Mouse (Mus musculus) erythroid progenitor cell, adult 5-6 weeks (primary cell): ENCODE data around the gene Tfap4. TPM values are rescaled to one million over a fixed set of nuclear protein-coding genes. Genes with fewer than 3 reads are reported as not detected.
A peak's percentile ranks its signal among the peaks of the same experiment; 100 is the strongest.

Experiments
- ATAC-seq: replicated peaks from 2 replicates; pipeline ENCODE4 v1.8.0; 2016; ENCODE audit warnings: moderate number of reproducible peaks, mild to moderate bottlenecking, moderate TSS enrichment, inconsistent platforms; ENCODE audit not compliant: poor library complexity, low FRiP score, severe bottlenecking
- total RNA-seq, 2 experiments: library from RNA; stranded (forward) in 1 of 2; stranded (reverse) in 1 of 2; fragments of 150-400 nt in 1 of 2; fragments of 186-747, 209-891 nt in 1 of 2; gene quantifications; 2 replicates each; pipeline versions ENCODE4 v1.2.3 to v1.2.4; 2015 to 2017; ENCODE audit warnings: low replicate concordance in 2 of 2

Gene Tfap4
- total RNA-seq (2015; ENCODE audit: low replicate concordance), result 4.6 and 7.6 TPM in 2 replicates
- total RNA-seq (2017; ENCODE audit: low replicate concordance), result 1.7 and 2.7 TPM in 2 replicates

DNA sequence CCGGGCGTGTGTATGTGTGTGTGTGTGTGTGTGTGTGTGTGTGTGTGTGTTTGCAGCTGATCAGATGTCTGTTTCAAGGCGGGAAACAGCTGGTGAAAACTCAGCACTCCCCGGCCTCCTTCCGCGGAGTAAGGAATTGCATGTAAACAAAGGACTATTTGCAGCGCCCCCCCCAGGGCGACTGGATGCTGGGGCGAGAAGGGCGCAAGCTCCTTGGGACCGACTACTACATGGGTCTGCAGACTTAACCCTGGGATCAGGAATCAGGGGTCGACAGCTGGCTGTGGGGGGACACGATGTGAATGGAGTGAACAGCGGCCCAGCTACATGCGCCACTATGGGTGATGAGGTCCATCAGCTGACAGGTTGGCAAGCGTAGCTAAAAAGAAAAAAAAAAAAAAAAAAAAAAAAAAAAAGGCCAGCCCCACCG, at the start of gene Tfap4:
Tfap4 (minus strand) TSS at position 140 of the 430 bp plus-strand sequence.
- ATAC-seq, result peak; percentile 43

GRCm38 (mm10) chr16:4608532-4609059, 48.9 kb upstream of the Tfap4 start:
- no peak for ATAC-seq

GRCm38 (mm10) chr16:4607818-4608531, 48.3 kb upstream of the Tfap4 start:
- ATAC-seq, result peak; percentile 64; the same call in 1 of the 2 replicates

DNA sequence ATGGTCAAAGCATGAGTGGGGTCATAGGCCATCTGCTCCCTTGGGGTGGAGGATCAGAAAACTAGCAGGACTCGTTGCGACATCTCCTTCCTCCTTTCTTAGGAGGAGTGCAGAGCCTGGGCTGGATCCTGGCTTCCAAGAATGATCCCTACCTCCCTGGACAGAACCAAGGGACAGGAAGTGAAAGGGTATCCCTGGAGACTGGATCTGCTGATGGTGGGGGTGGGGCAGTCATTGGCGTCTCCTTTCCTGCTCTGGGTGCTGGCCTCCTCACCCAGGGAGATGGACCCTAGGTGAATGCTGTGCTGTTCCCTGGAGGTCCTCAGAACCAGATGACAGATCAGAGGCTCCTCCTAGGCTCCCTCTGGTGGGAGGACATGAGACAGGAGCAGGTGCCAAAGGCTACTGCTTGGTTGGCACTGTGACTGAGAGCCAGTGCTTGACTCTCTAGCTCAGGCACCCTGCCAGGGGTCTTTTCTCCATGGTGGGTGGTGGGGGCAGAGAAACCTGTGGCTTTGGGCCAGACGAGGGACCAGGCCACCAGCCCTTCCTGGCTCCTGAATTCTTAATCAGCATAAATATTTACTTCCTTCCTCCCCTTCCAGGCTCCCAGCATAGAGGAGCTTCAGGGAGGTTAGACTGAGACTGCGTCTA, 46.9 kb upstream of the Tfap4 start:
- ATAC-seq, result 0 out of 2 replicates have a peak, but pooled peaks have one; percentile 8

DNA sequence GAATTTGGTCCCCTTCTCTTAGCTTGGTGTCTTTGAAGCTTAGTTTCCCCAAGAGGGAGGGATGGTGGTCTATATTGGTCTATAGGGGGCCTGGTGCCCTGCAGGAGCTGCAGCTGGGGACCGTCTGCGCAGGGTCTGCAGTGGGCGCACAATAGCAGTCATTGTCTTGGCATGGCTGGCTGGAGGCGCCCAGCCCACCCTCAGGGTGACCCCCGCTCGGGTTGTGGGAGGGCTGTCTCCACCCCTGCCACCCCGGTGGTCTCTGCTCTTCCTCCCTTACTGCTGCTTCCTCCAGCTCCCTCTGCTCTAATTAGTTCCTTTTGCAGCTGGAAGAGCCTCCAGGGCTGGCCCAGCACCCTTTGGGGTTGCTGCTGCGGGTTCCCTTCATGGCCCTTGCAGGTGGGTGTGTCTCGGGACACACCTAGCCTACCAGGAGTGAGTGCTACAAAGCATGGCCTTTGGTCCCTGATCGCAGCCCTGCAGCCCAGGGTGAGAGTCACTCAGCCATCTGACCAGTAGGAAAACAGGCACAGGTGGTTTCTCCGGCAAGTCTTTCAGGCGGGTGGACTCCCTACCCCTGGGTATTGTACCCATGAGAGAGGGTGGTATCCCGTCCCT, 46.0 kb upstream of the Tfap4 start:
- ATAC-seq, result no peak

- ATAC-seq, result no peak
Measured at GRCm38 (mm10) chr16:4604293-4604837, 44.7 kb upstream of the Tfap4 start.

DNA sequence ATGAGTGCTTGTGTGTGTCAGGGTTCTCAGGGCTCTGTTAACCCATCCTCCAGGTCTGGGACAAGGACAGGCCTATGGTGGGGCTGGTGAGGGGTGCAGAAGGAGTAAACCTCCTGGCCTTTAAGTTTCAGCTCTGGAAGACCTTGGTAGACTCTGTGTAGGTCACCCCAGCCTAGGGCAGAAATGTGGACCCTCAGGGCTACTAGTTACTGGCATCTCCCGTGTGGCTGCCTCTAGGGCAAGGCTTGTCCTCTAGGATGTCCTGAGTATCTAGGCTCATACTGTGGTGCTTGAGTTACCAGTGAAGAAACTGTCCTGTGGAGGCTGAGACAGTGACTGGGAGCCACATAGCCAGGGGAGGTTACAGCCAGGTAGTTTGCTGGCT, 43.8 kb upstream of the Tfap4 start:
- no peak for ATAC-seq

DNA sequence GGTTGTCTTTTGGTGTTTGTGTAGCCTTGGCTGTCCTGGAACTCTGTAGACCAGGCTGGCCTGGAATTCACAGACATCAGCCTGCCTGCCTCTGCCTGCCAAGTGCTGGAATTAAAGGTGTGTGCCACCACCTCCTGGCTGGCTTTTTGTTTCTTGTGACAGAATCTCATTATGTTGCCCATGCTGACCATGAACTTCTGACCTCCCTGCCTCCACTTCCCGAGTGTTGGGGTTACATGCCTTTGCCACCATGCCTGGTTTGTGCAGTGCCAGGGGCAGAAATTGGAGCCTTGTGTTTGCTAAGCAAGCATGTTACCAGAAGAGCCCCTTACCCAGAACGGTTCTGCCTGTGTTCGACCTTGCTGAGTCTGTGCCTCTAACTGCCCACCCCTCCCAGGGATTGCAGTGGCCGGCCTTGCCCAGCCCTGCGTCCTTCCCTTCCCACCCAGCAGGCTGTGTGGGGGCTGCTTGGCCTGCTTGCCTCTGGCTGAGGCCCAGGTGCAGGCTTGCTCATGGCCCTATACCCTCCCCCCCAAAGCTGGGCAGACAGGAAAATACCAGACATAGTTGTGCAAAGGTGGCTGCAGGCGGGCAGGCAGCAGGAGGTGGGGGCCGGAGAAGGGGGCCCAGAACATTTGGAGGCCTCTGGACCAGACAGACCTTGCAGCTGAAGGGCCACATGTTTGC, 43.3 kb upstream of the Tfap4 start:
- no peak for ATAC-seq

- no peak for ATAC-seq
Measured at GRCm38 (mm10) chr16:4602189-4602588, 42.5 kb upstream of the Tfap4 start.

GRCm38 (mm10) chr16:4600701-4601310, 41.2 kb upstream of the Tfap4 start:
- no peak for ATAC-seq

DNA sequence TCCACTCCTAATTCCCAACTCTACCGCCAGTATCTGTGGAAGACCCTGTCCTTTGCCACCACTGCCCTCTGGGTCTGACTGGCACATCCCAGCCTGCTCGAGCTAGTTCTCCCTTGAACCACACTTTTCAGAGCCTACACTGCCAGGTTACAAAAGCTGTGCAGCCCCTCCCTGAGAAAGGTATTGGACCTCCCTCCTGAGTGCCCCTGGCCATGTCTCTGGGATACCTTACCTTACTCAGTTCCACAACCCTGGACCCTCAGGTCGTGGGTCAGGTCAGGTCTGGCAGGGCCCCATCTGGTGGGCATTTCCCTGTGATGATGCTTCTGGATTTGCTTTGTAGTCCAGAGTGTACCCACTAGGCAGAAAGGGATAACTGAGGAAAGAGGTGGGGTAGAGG, 40.0 kb upstream of the Tfap4 start:
- no peak for ATAC-seq

GRCm38 (mm10) chr16:4598891-4599543, 39.4 kb upstream of the Tfap4 start:
- ATAC-seq, result no peak

DNA sequence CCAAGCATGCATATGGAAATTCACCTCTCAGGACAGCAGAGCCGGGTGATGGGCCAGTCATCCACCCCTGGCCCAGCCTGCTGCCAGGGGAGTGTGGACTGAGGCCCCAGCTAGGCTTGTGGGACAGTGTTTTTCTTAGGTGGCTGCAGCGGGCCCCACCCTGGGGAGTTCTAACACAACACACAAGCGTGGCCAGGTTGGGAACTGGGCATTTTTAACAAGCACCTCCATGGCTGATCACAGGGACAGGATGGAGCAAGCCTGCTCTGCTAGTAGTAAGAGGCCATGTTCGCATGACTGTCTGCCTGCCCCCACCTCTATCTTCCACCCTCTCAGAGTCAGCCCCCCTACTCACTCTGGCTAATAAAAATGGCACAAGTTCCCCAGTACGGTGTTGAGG, 38.4 kb upstream of the Tfap4 start:
- ATAC-seq, result no peak

GRCm38 (mm10) chr16:4597296-4597695, 37.6 kb upstream of the Tfap4 start:
- no peak for ATAC-seq

DNA sequence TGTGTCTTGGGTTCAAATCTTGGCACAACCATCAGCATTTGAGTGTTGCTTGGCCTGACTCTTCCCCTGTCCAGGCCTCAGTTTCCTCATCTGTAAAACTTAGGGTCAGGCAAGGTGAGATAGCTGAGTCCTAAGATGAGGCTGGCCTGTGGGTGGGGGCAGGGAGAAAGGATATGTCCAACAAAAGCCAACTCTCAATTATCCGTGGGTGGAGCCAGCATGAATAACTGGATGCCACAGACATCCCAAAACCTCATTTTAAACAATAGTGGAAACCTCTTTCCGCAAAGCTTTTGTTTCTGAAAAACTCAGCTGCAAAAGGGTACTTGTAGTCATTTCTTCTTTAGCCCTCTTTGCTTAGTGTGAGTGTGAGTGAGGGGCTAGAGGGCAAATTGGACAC, 37.2 kb upstream of the Tfap4 start:
- ATAC-seq, result no peak

GRCm38 (mm10) chr16:4596141-4596728, 36.6 kb upstream of the Tfap4 start:
- no peak for ATAC-seq

- peak; percentile 23; the same call in 1 of the 2 replicates for ATAC-seq
Measured at GRCm38 (mm10) chr16:4595527-4595963, 35.9 kb upstream of the Tfap4 start.

- no peak for ATAC-seq
Measured at GRCm38 (mm10) chr16:4594814-4595526, 35.3 kb upstream of the Tfap4 start.
